Mouse (Mus musculus) heart, adult 11 months (tissue): ENCODE results near the gene Foxd1.

Experiments
- DNase-seq: peaks from one replicate; pipeline ENCODE4 v3.0.0; 2022

Foxd1 gene

DNA sequence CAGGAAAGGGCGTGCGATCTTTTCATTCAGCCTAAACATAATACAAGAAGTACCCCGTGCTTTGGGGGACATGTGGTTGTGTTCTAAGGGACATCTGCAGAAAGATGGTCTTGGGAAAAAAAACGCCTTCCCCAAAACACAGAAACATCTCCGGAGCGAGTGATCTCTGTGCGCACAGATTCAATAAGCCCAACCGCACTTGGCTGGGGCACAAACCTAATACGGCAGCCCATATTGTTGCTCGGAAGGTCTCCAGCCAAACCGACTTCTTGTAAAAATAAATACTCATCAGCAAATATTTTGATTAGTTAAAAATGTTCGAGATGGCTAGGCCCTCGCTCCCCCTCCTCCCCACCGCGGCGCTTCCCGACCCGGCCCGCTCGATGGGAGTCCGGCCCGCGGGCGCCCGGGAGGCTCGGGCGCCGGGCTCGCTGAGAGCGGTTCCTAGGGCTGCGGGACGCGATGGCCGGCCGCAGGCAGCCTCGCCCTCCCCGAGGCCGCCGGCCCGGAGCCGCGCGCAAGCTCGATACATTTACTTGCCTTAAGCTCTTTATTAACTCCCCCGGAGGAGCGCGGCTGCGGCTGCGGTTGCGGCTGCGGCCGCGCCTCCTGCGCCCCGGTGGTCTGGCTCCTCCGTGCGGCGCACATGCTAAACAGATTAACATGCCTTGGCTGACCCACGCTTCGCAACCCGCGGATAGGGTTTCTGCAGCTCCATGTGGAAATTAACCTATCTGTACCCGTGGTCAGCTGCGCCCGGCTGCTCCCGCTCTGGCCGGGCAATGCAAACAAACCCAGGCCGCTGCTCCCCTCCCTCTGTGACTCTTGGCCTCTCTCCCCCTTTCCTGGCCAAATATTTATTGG lies 37.0 kb downstream of the Foxd1 start:
- DNase-seq, result peak; percentile 85

DNA sequence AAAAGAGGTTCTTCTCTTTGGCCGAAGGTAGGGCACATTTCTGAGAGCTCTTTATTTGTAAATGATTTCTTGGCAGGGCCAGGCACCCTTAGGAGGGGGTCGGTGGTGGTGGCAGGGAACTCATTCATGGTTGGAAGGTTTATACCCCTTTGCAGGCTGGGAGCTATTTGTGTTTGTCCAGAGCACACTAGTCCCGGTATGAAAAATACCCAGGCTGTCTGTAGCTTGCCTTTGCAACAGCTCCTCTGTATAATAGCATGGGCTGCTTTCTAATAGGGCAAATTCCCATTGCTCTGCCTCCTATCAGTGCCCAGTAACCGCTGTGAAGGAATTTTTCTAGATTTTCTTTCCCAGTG lies 37.6 kb downstream of the Foxd1 start:
- DNase-seq, result peak; percentile 62

DNA sequence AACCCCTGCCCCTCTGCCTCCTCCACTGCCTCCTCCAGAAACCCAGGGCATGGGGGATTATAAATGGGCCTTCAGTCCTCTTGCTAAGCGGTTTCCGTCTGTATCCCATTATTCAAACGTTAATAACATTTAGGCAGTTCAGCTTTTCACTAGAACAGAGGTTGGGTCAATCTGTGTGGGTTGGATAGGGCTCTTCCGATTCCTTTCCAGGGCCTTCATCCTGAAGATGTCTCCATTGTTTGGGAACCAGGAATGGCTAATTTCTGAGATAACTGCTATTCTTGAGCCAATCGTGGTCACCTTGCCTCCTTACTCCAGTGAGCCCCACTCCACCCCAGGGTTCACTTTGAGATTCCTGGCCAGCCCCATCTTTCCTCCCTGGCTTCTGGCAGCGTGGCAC lies 38.0 kb downstream of the Foxd1 start:
- DNase-seq, result no peak

DNA sequence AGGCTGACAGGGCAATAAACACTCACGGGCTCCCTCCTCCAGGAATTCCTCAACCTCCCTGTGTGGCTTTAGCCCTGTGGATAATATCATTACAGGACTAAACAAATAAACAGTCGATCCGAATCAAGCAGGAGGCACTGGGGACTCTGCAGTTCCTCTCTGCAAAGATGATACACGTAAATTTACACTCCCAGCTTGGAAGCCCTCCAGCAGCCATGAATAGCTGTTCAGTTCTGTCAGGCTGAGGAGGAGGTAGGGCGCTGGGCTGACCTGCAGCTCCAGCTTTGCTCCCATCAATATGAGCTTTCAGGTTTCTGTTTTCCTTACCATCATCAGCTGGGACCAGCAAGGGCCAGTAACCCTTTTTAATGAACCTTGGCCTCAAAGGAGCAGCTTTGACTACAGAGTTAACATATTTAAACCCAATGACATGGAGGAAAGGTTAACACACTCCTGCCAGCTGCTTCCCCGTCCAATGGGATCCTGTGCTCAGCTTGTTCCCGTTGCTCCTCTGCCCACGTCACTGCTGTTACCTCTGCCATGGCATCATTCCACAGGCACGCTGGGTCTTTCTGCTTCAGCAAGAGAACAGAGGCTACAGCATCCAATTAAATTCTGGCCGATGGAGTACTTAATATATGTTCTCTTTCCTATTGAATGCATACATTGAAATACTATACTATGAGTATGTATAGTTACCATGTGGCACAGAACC lies 39.5 kb downstream of the Foxd1 start:
- DNase-seq, result peak; percentile 81
